Mouse (Mus musculus): Measurements from ENCODE around the gene Efna4.

- no peak for TF ChIP-seq TAL1 (IDR thresholded peaks at IDR 0.05; ENCODE audit: low read length)
- no peak for TF ChIP-seq GATA1 (IDR thresholded peaks at IDR 0.05; ENCODE audit: low read length)
Measured at GRCm38 (mm10) chr3:89337721-89338578, at the start of gene Efna4.
